Mouse (Mus musculus) E14TG2a.4 (cell line): ENCODE results near the gene Nckap5.

Experiments
- H3K27me3 ChIP-seq: 2 replicates; pipeline ENCODE4 v1.6.1; 2014; ENCODE audit warnings: low read length, control low read depth; ENCODE audit not compliant: insufficient read depth
- H3K36me3 ChIP-seq: 2 replicates; pipeline ENCODE4 v1.6.1; 2014; ENCODE audit warnings: low read length, control low read depth; ENCODE audit not compliant: insufficient read depth
- H3K4me1 ChIP-seq: replicated peaks from 2 replicates; pipeline ENCODE4 v1.6.1; 2014; ENCODE audit warnings: low read depth, low read length, control low read depth
- H3K4me3 ChIP-seq: replicated peaks from 2 replicates; pipeline ENCODE4 v1.5.1; 2014; ENCODE audit warnings: mild to moderate bottlenecking, low read length
- H3K9me3 ChIP-seq: 2 replicates; pipeline ENCODE4 v1.6.1; 2014; ENCODE audit warnings: low read length, control low read depth
- CTCF ChIP-seq: conservative IDR thresholded peaks from 2 replicates; pipeline ENCODE4 v1.5.1; 2014; ENCODE audit warnings: low read length
- NANOG ChIP-seq: IDR thresholded peaks from 2 replicates; pipeline ENCODE4 v1.6.1; 2014; ENCODE audit warnings: borderline replicate concordance, low read length, mixed read lengths
- POU5F1 ChIP-seq: IDR thresholded peaks from 2 replicates; pipeline ENCODE4 v1.6.1; 2014; ENCODE audit warnings: low read length, borderline replicate concordance

Gene Nckap5

DNA sequence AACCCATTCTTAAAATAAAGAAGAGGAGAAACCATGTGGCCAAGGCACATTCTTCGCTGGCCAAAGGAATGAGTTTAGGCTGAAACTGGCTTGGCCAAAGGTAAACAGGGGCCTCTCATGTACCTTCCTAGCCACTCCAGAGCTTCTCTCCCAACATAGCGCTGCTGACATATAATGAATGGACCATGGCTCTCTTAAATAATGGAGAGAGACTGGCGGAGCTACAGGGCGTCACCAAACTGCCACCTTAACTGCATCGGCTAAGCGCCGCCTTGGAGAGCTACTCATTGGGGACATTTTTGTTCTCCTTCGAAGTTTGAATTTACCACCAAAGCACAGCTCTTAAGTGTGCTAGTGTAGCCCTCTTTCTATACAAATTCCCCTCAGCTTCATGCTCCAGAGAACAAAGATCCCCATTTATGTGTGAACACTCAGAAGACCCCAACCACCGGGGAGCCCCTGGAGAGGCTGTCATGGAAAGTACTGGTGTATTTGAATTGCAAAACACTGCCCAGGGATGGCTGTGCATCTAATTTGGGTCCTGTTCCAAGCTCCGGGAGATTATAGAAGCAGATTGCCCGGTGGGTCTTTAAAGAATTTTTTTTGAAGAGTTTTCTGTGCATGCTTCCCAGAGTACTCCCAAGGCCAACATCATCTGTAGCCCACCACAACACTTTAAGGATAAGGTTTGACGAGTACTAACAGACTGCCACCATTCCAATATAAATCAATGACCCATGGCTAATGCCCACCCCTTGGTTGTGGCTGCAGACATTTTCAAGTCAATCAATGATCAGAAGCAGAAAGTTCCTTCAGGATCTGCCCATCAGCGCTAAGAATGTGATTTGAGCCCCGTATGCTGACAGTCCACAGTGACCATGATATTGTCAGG, 224.2 kb downstream of the Nckap5 start:
- no peaks in the 10 kb centered on the region for H3K9me3 ChIP-seq
- TF ChIP-seq CTCF (no peak), NANOG (no peak), POU5F1 (no peak)
- H3K27me3 ChIP-seq, result no peaks in the 10 kb centered on the region
- no peaks in the 10 kb centered on the region for H3K36me3 ChIP-seq
- H3K4me3 ChIP-seq, result no peak overlapping the region
- H3K4me1 ChIP-seq, result no peaks in the 10 kb centered on the region

DNA sequence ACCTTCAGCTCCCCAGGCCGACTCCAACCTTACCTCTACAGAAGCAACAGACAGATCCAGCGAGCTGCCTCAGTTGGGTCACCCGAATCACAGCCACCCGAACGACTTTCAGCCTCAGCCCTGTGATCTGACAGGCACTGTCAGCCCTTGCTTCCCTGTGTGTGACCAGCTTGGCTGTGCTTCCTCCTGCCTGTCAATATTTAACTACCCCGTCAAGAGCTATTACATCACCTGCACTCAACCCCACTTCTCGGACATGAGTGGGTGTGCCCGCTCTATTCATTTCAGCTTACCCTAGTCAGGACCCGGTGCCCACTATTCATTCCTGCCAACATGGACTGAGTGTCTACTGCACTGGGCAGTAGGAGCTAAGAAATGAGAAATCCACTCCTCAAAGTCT, 226.0 kb downstream of the Nckap5 start:
- no peaks in the 10 kb centered on the region for H3K4me1 ChIP-seq
- H3K9me3 ChIP-seq, result no peaks in the 10 kb centered on the region
- H3K27me3 ChIP-seq, result no peaks in the 10 kb centered on the region
- no peak overlapping the region for H3K4me3 ChIP-seq
- H3K36me3 ChIP-seq, result no peaks in the 10 kb centered on the region
- no peak for TF ChIP-seq POU5F1

DNA sequence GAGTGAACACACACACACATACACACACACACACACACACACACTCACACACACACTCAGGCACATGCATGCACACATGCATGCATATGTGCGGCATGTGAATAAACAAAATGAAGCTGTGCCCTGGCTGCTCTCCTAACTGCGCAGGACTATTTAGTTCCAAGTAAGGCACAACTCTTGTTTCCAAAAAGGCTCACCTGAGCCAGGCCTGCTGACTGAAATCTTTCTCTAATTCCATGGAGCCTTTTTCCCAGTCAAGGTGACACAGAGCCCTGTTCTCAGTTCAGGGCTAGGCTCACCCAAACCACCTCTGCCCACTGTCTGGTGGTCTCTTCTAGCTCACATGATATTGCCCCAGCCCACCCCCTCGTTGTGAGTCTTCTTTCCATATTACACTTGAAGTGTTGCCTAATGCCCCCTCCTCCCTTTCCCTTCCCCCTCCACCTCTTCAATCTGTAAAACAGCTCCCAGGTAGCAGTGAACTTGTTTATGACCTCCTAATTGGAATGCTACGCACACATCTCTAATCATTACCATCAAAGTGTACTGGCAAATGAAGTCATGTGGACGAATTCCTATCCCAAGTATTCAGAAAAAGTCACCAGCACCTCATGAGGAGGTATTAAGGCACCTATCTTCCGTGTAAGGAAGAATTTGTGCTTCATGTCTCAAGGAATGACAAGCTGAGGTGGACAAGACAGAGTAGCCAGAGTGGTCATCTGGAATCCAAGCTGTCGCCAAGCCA, 226.7 kb downstream of the Nckap5 start:
- Histone ChIP-seq H3K9me3 (peaks cover 5% of the 10 kb centered on the region; the same call in 1 of the 2 replicates), H3K36me3 (no peaks in the 10 kb centered on the region), H3K4me3 (no peak overlapping the region), H3K27me3 (no peaks in the 10 kb centered on the region), H3K4me1 (no peaks in the 10 kb centered on the region)
- TF ChIP-seq CTCF (no peak), POU5F1 (no peak), NANOG (no peak)

DNA sequence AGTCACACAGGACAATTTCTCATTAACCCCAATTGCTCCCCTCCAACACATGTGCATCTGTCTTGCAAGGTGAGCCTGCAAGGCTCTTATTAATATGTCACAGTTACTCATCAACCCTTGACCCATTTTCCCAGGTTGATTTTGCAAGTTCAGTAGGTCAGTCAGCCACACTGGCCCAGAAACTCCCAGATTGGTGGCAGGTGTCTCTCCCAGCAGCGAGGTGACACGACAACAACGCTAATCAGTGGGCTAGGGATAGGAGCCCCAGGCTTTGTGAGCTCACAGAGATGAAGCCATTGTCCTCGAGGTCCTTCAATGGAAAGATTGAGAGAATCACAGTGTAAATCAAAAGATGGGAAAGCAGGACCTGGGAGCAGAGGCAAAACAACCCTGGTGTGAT, 230.0 kb downstream of the Nckap5 start:
- H3K9me3 ChIP-seq, result peaks cover 5% of the 10 kb centered on the region; the same call in 1 of the 2 replicates
- no peaks in the 10 kb centered on the region for H3K4me1 ChIP-seq
- H3K4me3 ChIP-seq, result no peak overlapping the region
- no peaks in the 10 kb centered on the region for H3K36me3 ChIP-seq
- H3K27me3 ChIP-seq, result no peaks in the 10 kb centered on the region
- TF ChIP-seq NANOG, result no peak
- TF ChIP-seq POU5F1, result no peak
- no peak for TF ChIP-seq CTCF

DNA sequence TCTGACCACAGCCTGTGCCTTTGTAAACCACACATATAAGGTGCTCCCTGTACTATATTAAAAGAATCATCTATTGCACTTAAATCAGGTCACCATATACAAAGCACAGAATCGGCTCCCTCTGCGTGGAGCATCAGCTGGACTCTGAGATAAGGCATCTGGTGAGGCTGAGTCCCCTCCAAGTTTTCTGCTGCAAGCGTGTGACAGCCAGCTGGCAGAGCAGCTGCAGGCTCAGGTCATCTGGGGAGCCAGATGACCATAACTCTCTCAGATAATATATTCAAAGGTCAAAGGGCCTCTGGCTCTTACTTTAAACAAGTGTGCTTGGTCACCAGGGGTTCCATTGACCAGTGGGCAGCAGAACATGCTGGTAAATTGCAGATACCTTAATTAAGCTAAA, 233.2 kb downstream of the Nckap5 start:
- Histone ChIP-seq H3K4me3 (no peak overlapping the region), H3K9me3 (peaks cover 5% of the 10 kb centered on the region; the same call in 1 of the 2 replicates), H3K36me3 (no peaks in the 10 kb centered on the region), H3K27me3 (no peaks in the 10 kb centered on the region), H3K4me1 (no peaks in the 10 kb centered on the region)
- no peak for TF ChIP-seq CTCF
- TF ChIP-seq NANOG, result no peak
- no peak for TF ChIP-seq POU5F1

DNA sequence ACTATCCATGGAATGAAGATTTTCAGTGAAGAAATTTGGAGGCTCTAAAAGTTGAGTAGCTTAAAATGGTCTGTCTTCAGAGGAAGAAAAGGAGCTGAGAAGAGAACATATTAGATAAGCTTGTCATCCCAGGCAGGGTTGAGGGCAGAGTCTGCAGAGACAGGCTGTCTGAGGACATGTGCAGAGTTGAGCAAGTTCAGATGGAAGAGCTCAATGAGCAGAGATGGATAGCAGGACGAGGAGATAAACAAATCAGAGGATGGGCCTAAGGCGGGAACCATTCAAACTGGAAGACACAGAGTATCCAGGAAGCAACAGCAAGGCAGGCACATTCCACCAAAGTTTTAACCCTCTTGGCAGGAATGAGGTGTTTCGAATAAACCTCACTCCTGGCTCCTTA, 235.8 kb downstream of the Nckap5 start:
- Histone ChIP-seq H3K27me3 (no peaks in the 10 kb centered on the region), H3K9me3 (peaks cover 5% of the 10 kb centered on the region; the same call in 1 of the 2 replicates), H3K4me1 (no peaks in the 10 kb centered on the region), H3K4me3 (no peak overlapping the region), H3K36me3 (no peaks in the 10 kb centered on the region)
- no peak for TF ChIP-seq CTCF
- no peak for TF ChIP-seq NANOG
- no peak for TF ChIP-seq POU5F1

DNA sequence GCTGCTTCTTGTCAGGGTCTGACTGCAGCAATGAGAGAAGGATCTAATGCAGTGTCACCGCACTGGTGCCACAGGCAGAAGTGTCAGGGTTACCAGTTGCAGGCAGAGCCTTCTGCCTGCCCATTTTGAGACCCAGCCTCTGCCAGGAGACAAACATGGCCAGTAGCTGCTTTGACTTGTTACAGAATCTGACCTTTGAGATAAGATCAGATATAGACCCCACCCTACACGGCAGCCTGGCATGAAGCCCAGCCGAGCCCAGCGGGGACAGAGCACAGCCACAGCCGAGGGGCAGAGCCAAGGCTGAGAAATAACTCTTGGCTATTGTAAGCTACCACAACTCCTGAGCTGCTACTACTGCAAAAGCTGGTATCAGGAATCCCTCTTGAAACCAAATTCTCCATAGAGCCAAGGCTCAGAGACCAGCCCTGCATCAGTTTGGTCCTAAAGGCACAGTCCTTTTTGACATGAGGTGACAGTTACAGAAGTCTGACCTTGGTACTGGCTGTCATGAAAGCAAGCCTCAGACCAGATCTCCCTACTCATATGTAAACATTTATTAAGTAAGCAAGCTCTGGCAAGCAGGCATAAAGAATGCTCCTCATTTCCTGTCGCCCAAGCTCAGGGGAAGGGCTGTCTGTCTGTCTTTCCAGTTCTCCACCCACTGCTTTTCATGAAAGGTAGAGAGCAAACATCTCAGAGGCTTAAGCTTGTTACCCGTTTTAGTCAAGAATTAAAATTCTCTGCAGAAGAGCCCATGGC, 237.4 kb downstream of the Nckap5 start:
- Histone ChIP-seq H3K9me3 (no peaks in the 10 kb centered on the region), H3K36me3 (no peaks in the 10 kb centered on the region), H3K27me3 (no peaks in the 10 kb centered on the region), H3K4me3 (no peak overlapping the region), H3K4me1 (no peaks in the 10 kb centered on the region)
- TF ChIP-seq NANOG, result no peak
- no peak for TF ChIP-seq CTCF
- TF ChIP-seq POU5F1, result no peak

DNA sequence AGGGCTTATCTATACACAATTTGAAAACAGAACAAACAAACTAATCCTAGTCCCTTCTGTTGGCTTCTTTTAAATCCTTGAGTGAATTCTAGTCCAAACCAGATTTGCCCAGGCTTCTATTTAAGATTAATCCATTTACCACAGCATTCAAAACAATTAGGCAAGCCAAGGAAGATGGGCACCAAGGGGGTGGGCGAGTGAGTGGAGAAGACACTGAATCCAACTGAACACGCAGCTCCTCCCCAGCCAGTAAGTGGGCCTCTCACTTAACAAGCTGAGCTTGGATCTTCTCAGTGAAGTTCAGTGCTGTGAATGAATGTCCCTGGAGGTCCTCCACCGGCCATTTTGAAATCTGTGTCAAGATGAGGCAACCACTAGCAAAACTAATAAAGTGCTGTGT, 239.7 kb downstream of the Nckap5 start:
- TF ChIP-seq POU5F1, result no peak
- no peaks in the 10 kb centered on the region for H3K27me3 ChIP-seq
- H3K9me3 ChIP-seq, result no peaks in the 10 kb centered on the region
- H3K4me3 ChIP-seq, result no peak overlapping the region
- H3K4me1 ChIP-seq, result no peaks in the 10 kb centered on the region
- no peaks in the 10 kb centered on the region for H3K36me3 ChIP-seq
